Mouse (Mus musculus) E14TG2a.4 (cell line): ENCODE measurements around the gene Tars2.

Experiments
- H3K27me3 ChIP-seq: 2 replicates; pipeline ENCODE4 v1.6.1; 2014; ENCODE audit warnings: low read length, control low read depth; ENCODE audit not compliant: insufficient read depth
- H3K36me3 ChIP-seq: 2 replicates; pipeline ENCODE4 v1.6.1; 2014; ENCODE audit warnings: low read length, control low read depth; ENCODE audit not compliant: insufficient read depth
- H3K4me1 ChIP-seq: replicated peaks from 2 replicates; pipeline ENCODE4 v1.6.1; 2014; ENCODE audit warnings: low read depth, low read length, control low read depth
- H3K4me3 ChIP-seq: replicated peaks from 2 replicates; pipeline ENCODE4 v1.5.1; 2014; ENCODE audit warnings: mild to moderate bottlenecking, low read length
- H3K9me3 ChIP-seq: 2 replicates; pipeline ENCODE4 v1.6.1; 2014; ENCODE audit warnings: low read length, control low read depth
- CTCF ChIP-seq: conservative IDR thresholded peaks from 2 replicates; pipeline ENCODE4 v1.5.1; 2014; ENCODE audit warnings: low read length
- NANOG ChIP-seq: IDR thresholded peaks from 2 replicates; pipeline ENCODE4 v1.6.1; 2014; ENCODE audit warnings: borderline replicate concordance, low read length, mixed read lengths
- POU5F1 ChIP-seq: IDR thresholded peaks from 2 replicates; pipeline ENCODE4 v1.6.1; 2014; ENCODE audit warnings: low read length, borderline replicate concordance

Gene Tars2

GRCm38 (mm10) chr3:95707497-95707896, 52.5 kb downstream of the Tars2 start:
- H3K36me3 ChIP-seq = no peaks in the 10 kb centered on the region
- H3K4me3 ChIP-seq = no peak overlapping the region
- H3K27me3 ChIP-seq = no peaks in the 10 kb centered on the region
- no peak for TF ChIP-seq NANOG
- no peak for TF ChIP-seq POU5F1
- no peak for TF ChIP-seq CTCF
- H3K9me3 ChIP-seq = peaks cover 9% of the 10 kb centered on the region
- peaks cover 10% of the 10 kb centered on the region for H3K4me1 ChIP-seq

- H3K36me3 ChIP-seq = no peaks in the 10 kb centered on the region
- no peaks in the 10 kb centered on the region for H3K27me3 ChIP-seq
- H3K4me1 ChIP-seq = peaks cover 19% of the 10 kb centered on the region
- H3K9me3 ChIP-seq = peaks cover 9% of the 10 kb centered on the region
- TF ChIP-seq CTCF (no peak), POU5F1 (no peak), NANOG (no peak)
- H3K4me3 ChIP-seq = no peak overlapping the region
Measured at GRCm38 (mm10) chr3:95706273-95706672, 53.7 kb downstream of the Tars2 start.

- Histone ChIP-seq H3K4me1 (peaks cover 36% of the 10 kb centered on the region), H3K4me3 (no peak overlapping the region), H3K36me3 (no peaks in the 10 kb centered on the region), H3K9me3 (peaks cover 8% of the 10 kb centered on the region), H3K27me3 (no peaks in the 10 kb centered on the region)
- TF ChIP-seq NANOG (no peak), POU5F1 (no peak), CTCF (no peak)
Measured at GRCm38 (mm10) chr3:95704612-95705011, 55.4 kb downstream of the Tars2 start.

- no peak for TF ChIP-seq CTCF
- no peak for TF ChIP-seq POU5F1
- TF ChIP-seq NANOG = no peak
- no peaks in the 10 kb centered on the region for H3K9me3 ChIP-seq
- H3K27me3 ChIP-seq = no peaks in the 10 kb centered on the region
- no peaks in the 10 kb centered on the region for H3K36me3 ChIP-seq
- peaks cover 39% of the 10 kb centered on the region for H3K4me1 ChIP-seq
- no peak overlapping the region for H3K4me3 ChIP-seq
Measured at GRCm38 (mm10) chr3:95703276-95703675, 56.7 kb downstream of the Tars2 start.

- Histone ChIP-seq H3K4me3 (peak overlapping the region; percentile 39), H3K4me1 (peaks cover 39% of the 10 kb centered on the region), H3K27me3 (no peaks in the 10 kb centered on the region), H3K9me3 (no peaks in the 10 kb centered on the region), H3K36me3 (no peaks in the 10 kb centered on the region)
- TF ChIP-seq CTCF (no peak), NANOG (peak; percentile 27; the same call in 1 of the 2 replicates), POU5F1 (no peak)
Measured at GRCm38 (mm10) chr3:95701877-95702540, 58.0 kb downstream of the Tars2 start.

- H3K36me3 ChIP-seq = no peaks in the 10 kb centered on the region
- peak overlapping the region; percentile 39 for H3K4me3 ChIP-seq
- peaks cover 39% of the 10 kb centered on the region for H3K4me1 ChIP-seq
- no peak for TF ChIP-seq CTCF
- TF ChIP-seq NANOG = no peak
- TF ChIP-seq POU5F1 = no peak
- H3K9me3 ChIP-seq = no peaks in the 10 kb centered on the region
- H3K27me3 ChIP-seq = no peaks in the 10 kb centered on the region
Measured at GRCm38 (mm10) chr3:95701085-95701484, 58.9 kb downstream of the Tars2 start.

- H3K4me3 ChIP-seq = 0 out of 2 replicates have a peak overlapping the region, but pooled peaks have one; percentile 0
- H3K4me1 ChIP-seq = peaks cover 39% of the 10 kb centered on the region
- no peaks in the 10 kb centered on the region for H3K9me3 ChIP-seq
- no peak for TF ChIP-seq CTCF
- TF ChIP-seq NANOG = no peak
- TF ChIP-seq POU5F1 = no peak
- no peaks in the 10 kb centered on the region for H3K27me3 ChIP-seq
- H3K36me3 ChIP-seq = no peaks in the 10 kb centered on the region
Measured at GRCm38 (mm10) chr3:95700233-95700681, 59.7 kb downstream of the Tars2 start.

- Histone ChIP-seq H3K36me3 (no peaks in the 10 kb centered on the region), H3K9me3 (no peaks in the 10 kb centered on the region), H3K4me3 (no peak overlapping the region), H3K27me3 (no peaks in the 10 kb centered on the region), H3K4me1 (peaks cover 35% of the 10 kb centered on the region)
- no peak for TF ChIP-seq NANOG
- TF ChIP-seq CTCF = no peak
- TF ChIP-seq POU5F1 = no peak
Measured at GRCm38 (mm10) chr3:95698286-95698685, 61.7 kb downstream of the Tars2 start.
